Mouse (Mus musculus) E14TG2a.4 (cell line): ENCODE data around the gene Cxadr.

Experiments used
- H3K27me3 ChIP-seq: 2 replicates; pipeline ENCODE4 v1.6.1; 2014; ENCODE audit warnings: low read length, control low read depth; ENCODE audit not compliant: insufficient read depth
- H3K36me3 ChIP-seq: 2 replicates; pipeline ENCODE4 v1.6.1; 2014; ENCODE audit warnings: low read length, control low read depth; ENCODE audit not compliant: insufficient read depth
- H3K4me1 ChIP-seq: replicated peaks from 2 replicates; pipeline ENCODE4 v1.6.1; 2014; ENCODE audit warnings: low read depth, low read length, control low read depth
- H3K4me3 ChIP-seq: replicated peaks from 2 replicates; pipeline ENCODE4 v1.5.1; 2014; ENCODE audit warnings: mild to moderate bottlenecking, low read length
- H3K9me3 ChIP-seq: 2 replicates; pipeline ENCODE4 v1.6.1; 2014; ENCODE audit warnings: low read length, control low read depth
- CTCF ChIP-seq: conservative IDR thresholded peaks from 2 replicates; pipeline ENCODE4 v1.5.1; 2014; ENCODE audit warnings: low read length
- NANOG ChIP-seq: IDR thresholded peaks from 2 replicates; pipeline ENCODE4 v1.6.1; 2014; ENCODE audit warnings: borderline replicate concordance, low read length, mixed read lengths
- POU5F1 ChIP-seq: IDR thresholded peaks from 2 replicates; pipeline ENCODE4 v1.6.1; 2014; ENCODE audit warnings: low read length, borderline replicate concordance

Gene Cxadr

GRCm38 (mm10) chr16:78301183-78301830 lies at the start of gene Cxadr:
TSS of gene Cxadr (plus strand) at chr16:78301489.
- H3K36me3 ChIP-seq, result no peaks in the 10 kb centered on the region; the same call in 1 of the 2 replicates
- H3K27me3 ChIP-seq, result peaks cover 30% of the 10 kb centered on the region
- no peak for TF ChIP-seq POU5F1
- TF ChIP-seq CTCF, result no peak
- no peak for TF ChIP-seq NANOG
- peaks cover 44% of the 10 kb centered on the region for H3K4me1 ChIP-seq
- H3K4me3 ChIP-seq, result peak within 1 kb of the TSS; percentile 92
- no peaks in the 10 kb centered on the region for H3K9me3 ChIP-seq

- no peak overlapping the region for H3K4me3 ChIP-seq
- H3K36me3 ChIP-seq, result no peaks in the 10 kb centered on the region
- peaks cover 8% of the 10 kb centered on the region for H3K4me1 ChIP-seq
- TF ChIP-seq NANOG (no peak), POU5F1 (no peak), CTCF (no peak)
- H3K27me3 ChIP-seq, result peaks cover 43% of the 10 kb centered on the region
- peaks cover 15% of the 10 kb centered on the region for H3K9me3 ChIP-seq
Measured at GRCm38 (mm10) chr16:78258989-78259388, 42.3 kb upstream of the Cxadr start.

- H3K27me3 ChIP-seq, result peaks cover 39% of the 10 kb centered on the region
- no peak for TF ChIP-seq NANOG
- no peak for TF ChIP-seq CTCF
- TF ChIP-seq POU5F1, result no peak
- peaks cover 17% of the 10 kb centered on the region for H3K4me1 ChIP-seq
- no peak overlapping the region for H3K4me3 ChIP-seq
- peaks cover 16% of the 10 kb centered on the region for H3K9me3 ChIP-seq
- H3K36me3 ChIP-seq, result no peaks in the 10 kb centered on the region
Measured at GRCm38 (mm10) chr16:78260070-78260879, 41.0 kb upstream of the Cxadr start.

- no peak for TF ChIP-seq NANOG
- TF ChIP-seq CTCF, result no peak
- no peak for TF ChIP-seq POU5F1
- Histone ChIP-seq H3K36me3 (no peaks in the 10 kb centered on the region), H3K4me1 (peaks cover 29% of the 10 kb centered on the region), H3K4me3 (no peak overlapping the region), H3K9me3 (peaks cover 16% of the 10 kb centered on the region), H3K27me3 (peaks cover 38% of the 10 kb centered on the region)
Measured at GRCm38 (mm10) chr16:78261520-78261919, 39.8 kb upstream of the Cxadr start.

GRCm38 (mm10) chr16:78264442-78265150 lies 36.7 kb upstream of the Cxadr start:
- no peak for TF ChIP-seq POU5F1
- no peak for TF ChIP-seq CTCF
- no peak for TF ChIP-seq NANOG
- Histone ChIP-seq H3K4me1 (peaks cover 43% of the 10 kb centered on the region), H3K4me3 (peak overlapping the region; percentile 46), H3K36me3 (no peaks in the 10 kb centered on the region), H3K9me3 (peaks cover 16% of the 10 kb centered on the region), H3K27me3 (peaks cover 47% of the 10 kb centered on the region)

- Histone ChIP-seq H3K4me1 (peaks cover 43% of the 10 kb centered on the region), H3K9me3 (peaks cover 16% of the 10 kb centered on the region), H3K27me3 (peaks cover 47% of the 10 kb centered on the region), H3K36me3 (no peaks in the 10 kb centered on the region), H3K4me3 (peak overlapping the region; percentile 46)
- TF ChIP-seq NANOG, result peak; percentile 98
- peak; percentile 95 for TF ChIP-seq POU5F1
- no peak for TF ChIP-seq CTCF
Measured at GRCm38 (mm10) chr16:78265151-78265590, 36.1 kb upstream of the Cxadr start.

- TF ChIP-seq NANOG (no peak), CTCF (no peak), POU5F1 (no peak)
- no peaks in the 10 kb centered on the region for H3K36me3 ChIP-seq
- H3K4me3 ChIP-seq, result no peak overlapping the region
- peaks cover 43% of the 10 kb centered on the region for H3K27me3 ChIP-seq
- H3K9me3 ChIP-seq, result peaks cover 16% of the 10 kb centered on the region
- peaks cover 43% of the 10 kb centered on the region for H3K4me1 ChIP-seq
Measured at GRCm38 (mm10) chr16:78265826-78266225, 35.5 kb upstream of the Cxadr start.

GRCm38 (mm10) chr16:78267453-78267852 lies 33.8 kb upstream of the Cxadr start:
- Histone ChIP-seq H3K27me3 (peaks cover 34% of the 10 kb centered on the region), H3K4me3 (no peak overlapping the region), H3K9me3 (peaks cover 16% of the 10 kb centered on the region), H3K4me1 (peaks cover 42% of the 10 kb centered on the region), H3K36me3 (no peaks in the 10 kb centered on the region)
- TF ChIP-seq CTCF (no peak), NANOG (no peak), POU5F1 (no peak)
